Comparison of ENCODE assay signal across 8 mouse cellular contexts in genomic region chr9:119893881-119894280, GRCm38 (mm10). TPM values are rescaled to one million over a fixed set of nuclear protein-coding genes. Genes with fewer than 3 reads are reported as not detected.
A peak's percentile ranks its signal among the peaks of the same experiment; 100 is the strongest.
DNase-seq lines count a peak whose midpoint lies in the region; ATAC-seq and TF ChIP-seq lines count a peak whose summit lies in the region.

No protein-coding gene starts in this region.

- H3K9ac ChIP-seq in midbrain, embryonic 11.5 days (ENCODE audit: low read length), result no peak overlapping the region; the same call in 1 of the 2 replicates
- H3K9ac ChIP-seq in limb, embryonic 12.5 days (replicated peaks), result no peak overlapping the region
- H3K9ac ChIP-seq in stomach, embryonic 15.5 days, result no peak overlapping the region

- no peak for TF ChIP-seq CTCF in gastrocnemius, adult 2 months (IDR thresholded peaks at IDR 0.05)

- DNase-seq in gastrocnemius, adult 2 months, result no peak
- no peak for DNase-seq in gastrocnemius, postnatal 36 days
- DNase-seq in midbrain, embryonic 10.5 days (ENCODE audit: low spot score), result no peak
- DNase-seq in midbrain, embryonic 11.5 days (ENCODE audit: low spot score, missing footprints), result no peak
- DNase-seq in right cerebral cortex, postnatal 14 days, result no peak
- no peak for DNase-seq in layer of hippocampus, postnatal 10 days (ENCODE audit: low spot score in 2 of 2)

- no peaks in the 10 kb centered on the region for H3K36me3 ChIP-seq in midbrain, embryonic 10.5 days
- H3K36me3 ChIP-seq in midbrain, embryonic 11.5 days (ENCODE audit: control insufficient read depth, insufficient read depth, low read length), result no peaks in the 10 kb centered on the region
- H3K36me3 ChIP-seq in limb, embryonic 12.5 days, result 0 out of 2 replicates have a peak, but pooled peaks cover 4% of the 10 kb centered on the region
- no peaks in the 10 kb centered on the region for H3K36me3 ChIP-seq in stomach, embryonic 15.5 days

- no peak for ATAC-seq in midbrain, embryonic 11.5 days (ENCODE audit: low FRiP score)
- ATAC-seq in limb, embryonic 12.5 days (ENCODE audit: insufficient number of reproducible peaks, insufficient read depth, low FRiP score, low TSS enrichment, low read depth), result no peak
- no peak for ATAC-seq in stomach, embryonic 15.5 days (ENCODE audit: insufficient read depth, low FRiP score, low read depth)

- intact Hi-C loops in gastrocnemius, adult 2 months (cut with DNase I), result loop anchor here (10.0 kb wide), 1 partner anchor 429 kb away; no protein-coding TSS in a partner anchor
- intact Hi-C loops in gastrocnemius, postnatal 36 days (cut with DNase I), result no loop called here

- H3K27ac ChIP-seq in gastrocnemius, adult 2 months, result peak overlapping the region; percentile 94; the same call in 1 of the 2 replicates
- H3K27ac ChIP-seq in midbrain, embryonic 10.5 days (replicated peaks), result no peak overlapping the region; the same call in 1 of the 2 replicates
- no peak overlapping the region for H3K27ac ChIP-seq in midbrain, embryonic 11.5 days (ENCODE audit: low read depth, low read length)
- peak overlapping the region; percentile 81; the same call in 1 of the 2 replicates for H3K27ac ChIP-seq in limb, embryonic 12.5 days
- H3K27ac ChIP-seq in stomach, embryonic 15.5 days, result no peak overlapping the region

- H3K4me2 ChIP-seq in midbrain, embryonic 11.5 days, result no peak overlapping the region; the same call in 1 of the 2 replicates
- H3K4me2 ChIP-seq in limb, embryonic 12.5 days, result 0 out of 2 replicates have a peak overlapping the region, but pooled peaks have one; percentile 89
- H3K4me2 ChIP-seq in stomach, embryonic 15.5 days, result peak overlapping the region; percentile 50; the same call in 1 of the 2 replicates

- no peaks in the 10 kb centered on the region for H3K9me3 ChIP-seq in midbrain, embryonic 10.5 days (replicated peaks)
- no peaks in the 10 kb centered on the region for H3K9me3 ChIP-seq in midbrain, embryonic 11.5 days (ENCODE audit: control insufficient read depth, low read length)
- no peaks in the 10 kb centered on the region for H3K9me3 ChIP-seq in limb, embryonic 12.5 days
- H3K9me3 ChIP-seq in stomach, embryonic 15.5 days, result no peaks in the 10 kb centered on the region

- peaks cover 35% of the 10 kb centered on the region for H3K4me1 ChIP-seq in midbrain, embryonic 10.5 days
- peaks cover 16% of the 10 kb centered on the region for H3K4me1 ChIP-seq in midbrain, embryonic 11.5 days (ENCODE audit: control insufficient read depth, insufficient read depth, low read length)
- peaks cover 10% of the 10 kb centered on the region for H3K4me1 ChIP-seq in limb, embryonic 12.5 days (replicated peaks)
- peaks cover 12% of the 10 kb centered on the region for H3K4me1 ChIP-seq in stomach, embryonic 15.5 days

- 89% methylated on average over 5 of the region's 5 CpGs for whole genome bisulfite sequencing in midbrain, embryonic 10.5 days
- 86% methylated on average over 5 of the region's 5 CpGs for WGBS in midbrain, embryonic 11.5 days
- 78% methylated on average over 5 of the region's 5 CpGs for WGBS in limb, embryonic 12.5 days
- WGBS in stomach, embryonic 15.5 days, result 86% methylated on average over 5 of the region's 5 CpGs

- H3K4me3 ChIP-seq in gastrocnemius, adult 2 months, result peak overlapping the region; percentile 97
- H3K4me3 ChIP-seq in midbrain, embryonic 10.5 days, result peak overlapping the region; percentile 99; the same call in 1 of the 2 replicates
- H3K4me3 ChIP-seq in midbrain, embryonic 11.5 days (ENCODE audit: low read depth, low read length), result no peak overlapping the region
- no peak overlapping the region for H3K4me3 ChIP-seq in limb, embryonic 12.5 days (replicated peaks)
- no peak overlapping the region for H3K4me3 ChIP-seq in stomach, embryonic 15.5 days (replicated peaks)

- H3K27me3 ChIP-seq in midbrain, embryonic 10.5 days (ENCODE audit: low read depth, poor library complexity, severe bottlenecking), result peaks cover 20% of the 10 kb centered on the region
- H3K27me3 ChIP-seq in midbrain, embryonic 11.5 days (ENCODE audit: control insufficient read depth, insufficient read depth, low read length), result peaks cover 2% of the 10 kb centered on the region
- H3K27me3 ChIP-seq in limb, embryonic 12.5 days, result no peaks in the 10 kb centered on the region
- no peaks in the 10 kb centered on the region for H3K27me3 ChIP-seq in stomach, embryonic 15.5 days (replicated peaks)

RNA-seq across cellular contexts. Expression of gene Wdr48, which starts 0.8 kb away (rescaled TPM):
- 10 to 100 TPM; 14.3 to 15.9 TPM for total RNA-seq in gastrocnemius, adult 2 months (2021)
- total RNA-seq in gastrocnemius, postnatal 36 days (2021), result 10 to 100 TPM; 11.0 to 12.1 TPM
- polyA plus RNA-seq in midbrain, embryonic 10.5 days (2016; fragmentation: Nextera tagmentation; extraction: Ambion mirVana), result 65.8 and 71.6 TPM in 2 replicates
- polyA plus RNA-seq in midbrain, embryonic 11.5 days (2014; fragmentation: Nextera tagmentation; extraction: Ambion mirVana), result 61.2 and 61.4 TPM in 2 replicates
- polyA plus RNA-seq in limb, embryonic 12.5 days (2016; fragmentation: Nextera tagmentation; extraction: Ambion mirVana), result 63.7 and 66.2 TPM in 2 replicates
- polyA plus RNA-seq in stomach, embryonic 15.5 days (2015; fragmentation: Nextera tagmentation; extraction: Ambion mirVana), result 42.3 TPM in 2 replicates
- total RNA-seq in layer of hippocampus, postnatal 10 days (2021), result 10 to 100 TPM; 61.7 to 66.8 TPM

RNA-seq across cellular contexts. Expression of gene Gorasp1, which starts 43.5 kb away (rescaled TPM):
- 10 to 100 TPM; 20.5 to 21.4 TPM for total RNA-seq in gastrocnemius, adult 2 months (2021)
- 10 to 100 TPM; 14.5 to 15.3 TPM for total RNA-seq in gastrocnemius, postnatal 36 days (2021)
- 27.3 and 29.4 TPM in 2 replicates for polyA plus RNA-seq in midbrain, embryonic 10.5 days (2016; fragmentation: Nextera tagmentation; extraction: Ambion mirVana)
- polyA plus RNA-seq in midbrain, embryonic 11.5 days (2014; fragmentation: Nextera tagmentation; extraction: Ambion mirVana), result 16.4 and 18.4 TPM in 2 replicates
- polyA plus RNA-seq in limb, embryonic 12.5 days (2016; fragmentation: Nextera tagmentation; extraction: Ambion mirVana), result 29.7 and 30.8 TPM in 2 replicates
- polyA plus RNA-seq in stomach, embryonic 15.5 days (2015; fragmentation: Nextera tagmentation; extraction: Ambion mirVana), result 28.7 and 30.8 TPM in 2 replicates
- 10 to 100 TPM; 28.9 to 31.2 TPM for total RNA-seq in layer of hippocampus, postnatal 10 days (2021)

RNA-seq across cellular contexts. Expression of gene Ttc21a, which starts 43.5 kb away (rescaled TPM):
- not detected for total RNA-seq in gastrocnemius, adult 2 months (2021)
- total RNA-seq in gastrocnemius, postnatal 36 days (2021), result not detected
- polyA plus RNA-seq in midbrain, embryonic 10.5 days (2016; fragmentation: Nextera tagmentation; extraction: Ambion mirVana), result 0.16 and 0.42 TPM in 2 replicates
- 0.10 and 0.20 TPM in 2 replicates for polyA plus RNA-seq in midbrain, embryonic 11.5 days (2014; fragmentation: Nextera tagmentation; extraction: Ambion mirVana)
- 0.31 and 0.44 TPM in 2 replicates for polyA plus RNA-seq in limb, embryonic 12.5 days (2016; fragmentation: Nextera tagmentation; extraction: Ambion mirVana)
- polyA plus RNA-seq in stomach, embryonic 15.5 days (2015; fragmentation: Nextera tagmentation; extraction: Ambion mirVana), result 0.06 and 0.14 TPM in 2 replicates
- 1 to 10 TPM; 1.3 to 2.9 TPM for total RNA-seq in layer of hippocampus, postnatal 10 days (2021)

Comparison
In these comparisons a context has a peak if more than half of its experiments do, and no peak if none do; other contexts are left out.
1. H3K4me3 ChIP-seq: peak in gastrocnemius, adult 2 months (single experiment) and midbrain, embryonic 10.5 days (single experiment); none in midbrain, embryonic 11.5 days (single experiment), limb, embryonic 12.5 days (single experiment) and stomach, embryonic 15.5 days (single experiment).
2. H3K27ac ChIP-seq: peak in gastrocnemius, adult 2 months (single experiment) and limb, embryonic 12.5 days (single experiment); none in midbrain, embryonic 10.5 days (single experiment), midbrain, embryonic 11.5 days (single experiment) and stomach, embryonic 15.5 days (single experiment).